Mouse (Mus musculus): ENCODE measurements around the gene Fndc3b.

DNA sequence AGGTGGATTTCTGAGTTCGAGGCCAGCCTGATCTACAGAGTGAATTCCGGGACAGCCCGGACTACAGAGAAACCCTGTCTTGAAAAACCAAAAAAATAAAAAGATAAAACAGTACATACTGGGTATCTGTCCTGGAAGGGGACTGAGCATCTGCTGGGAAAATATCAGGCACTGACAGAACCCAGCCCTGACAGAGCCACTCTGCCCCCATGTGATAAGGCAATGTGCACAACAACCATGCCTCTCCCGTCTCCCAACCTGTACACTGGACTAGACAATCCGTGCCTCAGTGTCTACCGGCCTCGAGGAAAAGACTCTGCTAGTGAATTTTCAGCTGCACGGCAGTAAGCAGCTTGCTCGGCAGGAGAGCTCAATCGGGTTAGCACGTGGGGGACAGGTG is 97.3 kb downstream of the Fndc3b start:
- no peak for TF ChIP-seq CTCF (IDR thresholded peaks at IDR 0.05; ENCODE audit: low read depth)
- TF ChIP-seq EP300 (IDR thresholded peaks at IDR 0.05; ENCODE audit: low read depth): no peak

Data from liver, embryonic 14.5 days (tissue).